Mouse (Mus musculus) heart, adult 2 months (tissue): ENCODE data around the gene Rfx3. TPM values are rescaled to one million over a fixed set of nuclear protein-coding genes. Genes with fewer than 3 reads are reported as not detected.

Experiments used
- DNase-seq, 2 experiments: peaks; one replicate each; pipeline ENCODE4 v3.0.0; 2021
- H3K27ac ChIP-seq: fragments of 200-600 bp; 2 replicates; pipeline ENCODE4 v1.8.1; 2022
- H3K27me3 ChIP-seq: fragments of 200-500 bp; 2 replicates; pipeline ENCODE4 v1.6.1; 2012; ENCODE audit warnings: mild to moderate bottlenecking, low read length, inconsistent platforms, mixed read lengths; ENCODE audit not compliant: control insufficient read depth, insufficient read depth
- H3K36me3 ChIP-seq: fragments of 200-500 bp; 2 replicates; pipeline ENCODE4 v1.6.1; 2012; ENCODE audit warnings: low read length, inconsistent platforms; ENCODE audit not compliant: control insufficient read depth, insufficient read depth
- H3K4me1 ChIP-seq: fragments of 200-500 bp; 2 replicates; pipeline ENCODE4 v1.6.1; 2011; ENCODE audit warnings: low read length; ENCODE audit not compliant: control insufficient read depth, insufficient read depth
- H3K4me3 ChIP-seq: fragments of 200-600 bp; 2 replicates; pipeline ENCODE4 v1.8.1; 2022
- H3K79me2 ChIP-seq: fragments of 200-500 bp; replicated peaks from 2 replicates; pipeline ENCODE4 v1.6.1; 2012; ENCODE audit warnings: mild to moderate bottlenecking, inconsistent platforms, low read length, moderate library complexity, mixed read lengths; ENCODE audit not compliant: control insufficient read depth, insufficient read depth
- H3K9ac ChIP-seq: fragments of 200-500 bp; 2 replicates; pipeline ENCODE4 v1.6.1; 2012; ENCODE audit warnings: low read depth, mild to moderate bottlenecking, control low read depth, inconsistent platforms, low read length, mixed read lengths
- CTCF ChIP-seq: fragments of 200-600 bp; IDR thresholded peaks from 2 replicates; pipeline ENCODE4 v1.8.1; 2022; ENCODE audit warnings: antibody characterized with exemption, mild to moderate bottlenecking, moderate library complexity
- EP300 ChIP-seq: fragments of 200-500 bp; IDR thresholded peaks from 2 replicates; pipeline ENCODE4 v1.6.1; 2011; ENCODE audit warnings: low read depth, low read length, control low read depth; ENCODE audit not compliant: insufficient read depth
- POLR2A ChIP-seq: fragments of 200-500 bp; IDR thresholded peaks from 2 replicates; pipeline ENCODE4 v1.6.1; 2011; ENCODE audit warnings: mild to moderate bottlenecking, low read depth, low read length, control low read depth; ENCODE audit not compliant: insufficient read depth
- WGBS: fragments of 180-500 bp; shearing (Covaris S2); methylation state at CpG from one replicate; pipeline ENCODE4 v1.1.7; 2018; 5-methylcytosine and 5-hydroxymethylcytosine counted together
- intact Hi-C: fragments of 180-260 bp; cut with DNase I; formaldehyde crosslinking; loops from one replicate; pipeline ENCODE4 v1.15.1; 2025
- polyA plus RNA-seq: library from polyadenylated mRNA; depleted of rRNA; stranded (reverse); fragments of >200 nt; gene quantifications from 2 replicates; pipeline ENCODE4 v1.2.3, GENCODE M21; 2012
- total RNA-seq, 2 experiments: library from RNA; stranded (reverse); gene quantifications; 2 replicates each; pipeline ENCODE4 v1.2.3; 2021

Rfx3 gene
- total and polyA plus RNA-seq, 3 experiments, result 1.2 to 3.1 (median 2.7) TPM

DNA sequence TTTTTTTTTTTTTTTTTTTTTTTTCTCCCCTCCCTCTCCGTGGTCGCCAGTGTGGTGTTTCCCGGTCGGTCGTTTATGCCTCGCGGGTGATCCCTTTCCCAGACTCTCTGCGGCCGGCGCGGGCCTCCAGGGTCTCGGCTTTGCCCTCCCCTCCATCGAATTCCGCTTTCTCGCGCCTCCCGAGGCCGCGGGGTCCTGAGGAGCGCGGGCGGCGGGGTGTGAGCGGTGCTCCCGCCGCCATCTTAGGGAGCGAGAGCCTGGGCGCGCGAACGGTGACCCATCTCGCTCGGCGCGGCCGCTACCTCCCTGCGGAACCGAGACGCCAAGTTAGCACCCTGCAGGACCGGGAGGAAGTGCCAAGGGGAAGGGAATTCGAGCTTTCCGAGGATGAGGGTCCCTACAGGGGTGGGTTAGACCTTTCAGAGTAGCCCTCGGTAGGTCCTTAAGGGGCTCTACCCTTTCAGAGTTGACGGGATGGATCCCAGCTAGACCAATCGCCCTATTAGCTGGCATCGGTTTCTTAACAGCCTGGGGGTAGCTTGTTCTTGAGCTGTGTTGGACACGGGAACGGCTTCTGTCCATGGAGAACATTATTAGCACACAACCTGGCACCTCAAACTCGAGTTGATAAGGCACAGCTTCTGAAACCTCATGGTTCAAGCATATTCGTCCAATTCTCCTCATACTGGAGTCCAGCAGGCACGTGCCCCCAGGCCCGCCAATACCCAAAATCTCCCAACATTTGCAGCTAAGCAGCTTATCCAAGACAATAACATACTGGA is 943 bp upstream of the Rfx3 start:
- intact Hi-C loops, result loop anchor here (10.0 kb wide), 1 partner anchor 577 kb away; no protein-coding TSS in a partner anchor
- Histone ChIP-seq H3K79me2 (no peaks in the 10 kb centered on the region), H3K9ac (peak overlapping the region; percentile 99), H3K4me3 (peak overlapping the region; percentile 73), H3K27ac (peak overlapping the region; percentile 100), H3K27me3 (no peaks in the 10 kb centered on the region), H3K36me3 (no peaks in the 10 kb centered on the region), H3K4me1 (peaks cover 2% of the 10 kb centered on the region; the same call in 1 of the 2 replicates)
- DNase-seq, result peak; percentile 86
- TF ChIP-seq EP300, result no peak
- peak; percentile 51; the same call in 1 of the 2 replicates for TF ChIP-seq POLR2A
- TF ChIP-seq CTCF, result no peak
- WGBS, result under 1% methylated on average over 52 of the region's 52 CpGs

DNA sequence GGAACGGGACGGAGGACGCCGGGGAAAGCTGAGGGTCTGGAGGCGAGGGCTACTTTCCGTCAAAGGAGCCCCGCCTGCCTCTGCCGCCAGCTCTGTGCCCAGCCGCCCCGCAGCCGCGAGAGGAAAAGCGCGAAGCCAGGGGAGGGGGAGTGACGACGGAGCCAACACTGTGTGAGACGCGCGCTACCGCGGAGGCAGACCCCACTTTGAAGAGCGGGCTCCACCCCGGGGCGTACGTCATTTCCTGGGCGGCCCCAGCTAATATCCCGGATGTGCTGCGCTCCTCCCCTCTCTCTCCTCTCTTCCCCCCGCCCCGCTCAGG is 391 bp upstream of the Rfx3 start:
- TF ChIP-seq CTCF, result no peak
- TF ChIP-seq POLR2A, result peak; percentile 99
- peak; percentile 76; the same call in 1 of the 2 replicates for TF ChIP-seq EP300
- WGBS, result under 1% methylated on average over 28 of the region's 30 CpGs
- Histone ChIP-seq H3K9ac (peak overlapping the region; percentile 99), H3K27ac (peak overlapping the region; percentile 100), H3K27me3 (no peaks in the 10 kb centered on the region), H3K4me1 (peaks cover 2% of the 10 kb centered on the region; the same call in 1 of the 2 replicates), H3K4me3 (peak overlapping the region; percentile 73), H3K36me3 (no peaks in the 10 kb centered on the region), H3K79me2 (no peaks in the 10 kb centered on the region)
- peak; percentile 93 to 94 for DNase-seq
- intact Hi-C loops, result loop anchor here (10.0 kb wide), 1 partner anchor 577 kb away; no protein-coding TSS in a partner anchor

DNA sequence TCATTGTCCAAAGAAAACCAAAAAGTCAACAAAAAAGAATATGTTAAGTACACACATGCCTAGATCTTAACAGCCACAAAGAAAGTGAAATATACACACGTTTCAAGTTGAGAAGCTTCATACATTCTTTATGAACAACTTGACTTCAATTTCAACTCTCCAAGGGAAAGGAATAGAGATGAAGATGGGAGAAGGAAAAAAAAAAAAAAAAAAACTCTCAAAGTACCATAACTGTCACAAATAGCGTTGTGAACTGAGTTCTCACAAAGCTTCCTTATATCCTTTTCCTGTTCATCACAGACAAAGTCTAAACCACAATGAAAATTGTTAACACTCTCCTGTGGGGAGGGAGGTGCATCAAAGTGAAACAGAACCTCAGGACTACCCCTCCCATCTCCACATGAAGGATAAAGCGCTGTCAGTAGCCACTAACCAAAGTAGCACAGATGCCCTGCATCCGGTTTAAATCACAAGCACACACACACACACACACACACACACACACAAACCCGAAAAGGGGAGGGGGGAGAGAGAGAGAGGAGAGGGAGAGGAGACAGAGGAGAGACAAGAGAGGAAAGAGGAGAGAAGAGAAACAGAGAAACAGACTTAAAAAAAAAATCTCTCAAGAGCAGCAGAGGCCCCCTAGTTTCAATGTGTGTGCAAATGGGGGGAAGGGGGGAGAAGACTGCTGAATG is 1.2 kb downstream of the Rfx3 start:
- H3K4me3 ChIP-seq, result peak overlapping the region; percentile 73
- intact Hi-C loops, result loop anchor here (10.0 kb wide), 1 partner anchor 575 kb away; no protein-coding TSS in a partner anchor
- peaks cover 2% of the 10 kb centered on the region; the same call in 1 of the 2 replicates for H3K4me1 ChIP-seq
- peak overlapping the region; percentile 100 for H3K27ac ChIP-seq
- WGBS, result 8% methylated on average over 5 of the region's 5 CpGs
- H3K36me3 ChIP-seq, result no peaks in the 10 kb centered on the region
- H3K27me3 ChIP-seq, result no peaks in the 10 kb centered on the region
- H3K9ac ChIP-seq, result peak overlapping the region; percentile 52
- TF ChIP-seq POLR2A, result no peak
- no peak for TF ChIP-seq CTCF
- TF ChIP-seq EP300, result no peak
- peak in 1 of 2 experiments; percentile 17 for DNase-seq
- H3K79me2 ChIP-seq, result no peaks in the 10 kb centered on the region

DNA sequence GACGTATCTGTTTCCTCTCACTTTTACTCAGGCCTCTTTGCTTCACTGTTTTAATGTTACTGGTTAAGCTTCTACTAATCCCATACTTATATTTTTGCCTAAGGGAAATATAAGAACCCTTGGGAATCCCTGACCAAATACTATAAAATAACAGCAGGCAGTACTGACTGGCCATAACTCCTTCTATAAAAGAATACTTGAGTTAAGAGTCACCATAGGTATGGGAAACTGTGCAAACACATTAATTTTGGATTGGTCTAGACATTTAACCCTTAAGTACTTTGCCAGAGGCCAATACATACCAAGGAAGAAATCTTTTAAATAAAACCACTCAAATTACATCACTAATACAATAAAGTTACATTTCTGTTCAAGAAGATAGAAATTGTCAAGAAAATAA is 6.8 kb downstream of the Rfx3 start:
- no peaks in the 10 kb centered on the region for H3K36me3 ChIP-seq

DNA sequence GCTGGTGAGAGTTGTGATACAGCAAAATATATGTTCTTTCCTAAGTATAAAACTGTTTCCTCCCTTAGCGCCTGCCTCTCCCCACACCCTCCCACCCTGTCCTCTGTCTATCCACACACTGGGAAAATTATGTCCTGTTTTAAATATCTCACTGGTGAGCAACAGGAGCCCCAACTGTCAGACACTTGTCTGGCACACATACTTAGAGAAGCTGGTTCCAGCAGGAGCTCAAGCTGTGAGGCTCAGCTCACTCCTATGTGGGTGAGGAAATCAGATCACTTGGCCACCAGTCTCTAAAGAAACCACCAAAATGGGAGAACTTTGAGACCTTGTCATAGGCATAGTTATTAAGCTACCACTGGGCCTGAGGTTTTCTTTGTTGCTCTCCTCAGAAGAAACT is 7.5 kb downstream of the Rfx3 start:
- 68% methylated on average over 1 of the region's 1 CpGs for WGBS
- H3K79me2 ChIP-seq, result no peaks in the 10 kb centered on the region
- H3K4me1 ChIP-seq, result no peaks in the 10 kb centered on the region
- no peaks in the 10 kb centered on the region for H3K36me3 ChIP-seq
- intact Hi-C loops, result no loop called here
- no peaks in the 10 kb centered on the region for H3K27me3 ChIP-seq
- DNase-seq, result no peak
- TF ChIP-seq CTCF (no peak), POLR2A (no peak), EP300 (no peak)
- no peak overlapping the region for H3K9ac ChIP-seq
- H3K4me3 ChIP-seq, result no peak overlapping the region
- H3K27ac ChIP-seq, result no peak overlapping the region

More for the DNA sequence above, 6.8 kb downstream of the Rfx3 start:
- Histone ChIP-seq H3K9ac (no peak overlapping the region), H3K79me2 (no peaks in the 10 kb centered on the region), H3K4me1 (no peaks in the 10 kb centered on the region), H3K27me3 (no peaks in the 10 kb centered on the region), H3K4me3 (no peak overlapping the region), H3K27ac (no peak overlapping the region)
- DNase-seq, result no peak
- intact Hi-C loops, result no loop called here
- WGBS, result 50% methylated on average over 1 of the region's 1 CpGs
- no peak for TF ChIP-seq EP300
- no peak for TF ChIP-seq POLR2A
- TF ChIP-seq CTCF, result no peak

DNA sequence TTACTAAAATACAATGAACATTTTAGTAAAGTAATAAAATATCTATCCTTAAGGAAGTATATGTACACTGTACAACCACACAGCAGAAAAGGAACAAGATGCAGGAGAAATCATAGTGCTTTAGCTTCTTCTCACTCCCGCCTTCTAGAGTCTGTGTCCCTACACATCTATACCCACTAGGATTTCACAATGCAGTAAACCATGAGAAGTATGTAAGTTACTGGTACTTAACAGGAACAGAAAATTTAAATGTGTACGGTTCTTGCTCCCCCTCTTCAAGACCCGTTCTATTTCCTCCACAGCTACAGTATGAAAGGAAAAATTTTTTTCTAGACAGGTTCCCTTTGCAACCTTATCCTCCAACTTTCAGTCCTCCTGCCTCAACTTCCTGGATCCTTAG is 8.3 kb downstream of the Rfx3 start:
- no peak for DNase-seq
- TF ChIP-seq POLR2A (no peak), CTCF (no peak), EP300 (no peak)
- H3K4me1 ChIP-seq, result no peaks in the 10 kb centered on the region
- H3K27me3 ChIP-seq, result no peaks in the 10 kb centered on the region
- H3K36me3 ChIP-seq, result no peaks in the 10 kb centered on the region
- H3K27ac ChIP-seq, result no peak overlapping the region
- no peak overlapping the region for H3K9ac ChIP-seq
- WGBS, result 71% methylated on average over 3 of the region's 3 CpGs
- H3K79me2 ChIP-seq, result no peaks in the 10 kb centered on the region
- intact Hi-C loops, result no loop called here
- H3K4me3 ChIP-seq, result no peak overlapping the region
